Mouse (Mus musculus) embryonic fibroblast, embryonic 13.5 days (primary cell): Measurements from ENCODE around the gene Ntrk1.

Experiments used
- CTCF ChIP-seq: IDR thresholded peaks from 2 replicates; pipeline ENCODE4 v1.5.1; 2011; ENCODE audit warnings: mild to moderate bottlenecking, control low read depth, low read length, moderate library complexity, borderline replicate concordance; ENCODE audit not compliant: insufficient read depth
- POLR2A ChIP-seq: IDR thresholded peaks from 2 replicates; pipeline ENCODE4 v1.6.1; 2011; ENCODE audit warnings: low read depth, mild to moderate bottlenecking, control low read depth, low read length, moderate library complexity

GRCm38 (mm10) chr3:87733984-87734761, 60.8 kb downstream of the Ntrk1 start:
- TF ChIP-seq POLR2A = no peak
- TF ChIP-seq CTCF = no peak
